16 mouse cellular contexts compared by ENCODE assay signal in the genomic region with DNA sequence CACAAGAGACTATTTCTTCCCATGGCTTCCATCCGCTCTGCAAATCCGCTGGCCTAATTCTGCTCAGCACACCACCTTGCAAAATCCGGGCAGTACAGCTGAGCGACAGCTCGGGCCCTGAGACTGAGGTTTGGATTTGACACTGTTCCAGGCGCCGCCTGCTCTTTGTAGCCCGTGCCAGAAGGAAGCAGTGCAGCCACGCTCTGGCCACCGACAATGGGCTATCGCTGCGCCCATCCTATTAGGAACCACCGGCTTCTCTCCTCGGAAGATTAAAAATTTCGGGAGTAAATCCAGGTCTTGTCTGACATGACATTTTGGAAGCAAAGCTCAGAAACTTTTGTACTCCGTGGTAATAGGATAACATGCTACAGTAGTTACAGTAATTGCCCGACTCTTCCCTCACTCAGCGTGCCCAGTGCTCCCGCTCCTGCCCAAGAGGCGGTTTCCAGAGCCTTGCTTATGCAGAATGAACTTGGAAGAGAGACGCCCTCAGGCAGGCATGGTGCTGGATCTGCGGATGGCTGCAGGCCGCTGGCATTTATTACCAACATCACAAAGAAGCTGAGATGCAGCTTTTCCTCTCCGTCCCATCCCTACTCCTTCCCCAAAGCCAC.
A peak's percentile ranks its signal among the peaks of the same experiment; 100 is the strongest.
DNase-seq lines count a peak whose midpoint lies in the region; ATAC-seq lines count a peak whose summit lies in the region.
"Had no signal": no experiment of that assay in that cellular context is flagged by ENCODE, and none has a peak within 500 bp of the region (broad histone marks: within the 10 kb centered on the region; RNA-seq: fewer than 3 reads in every experiment).

No protein-coding gene starts in this region.

- no peak overlapping the region for H3K9ac ChIP-seq in midbrain, embryonic 14.5 days (replicated peaks; ENCODE audit: low read length)
- no peak overlapping the region for H3K9ac ChIP-seq in midbrain, embryonic 11.5 days (ENCODE audit: low read length)
- H3K9ac ChIP-seq: embryonic facial prominence, embryonic 15.5 days; limb, embryonic 12.5 days had no signal

- no peak overlapping the region for H3K4me3 ChIP-seq in midbrain, embryonic 14.5 days (replicated peaks; ENCODE audit: low read depth, low read length)
- H3K4me3 ChIP-seq in midbrain, embryonic 11.5 days (ENCODE audit: low read depth, low read length): no peak overlapping the region
- H3K4me3 ChIP-seq: embryonic facial prominence, embryonic 15.5 days; gastrocnemius, adult 2 months; limb, embryonic 12.5 days had no signal

- WGBS in midbrain, embryonic 14.5 days: 71% methylated on average over 24 of the region's 24 CpGs
- WGBS in midbrain, embryonic 11.5 days: 83% methylated on average over 24 of the region's 24 CpGs

- no peak overlapping the region for H3K27ac ChIP-seq in midbrain, embryonic 14.5 days (replicated peaks; ENCODE audit: low read depth, low read length)
- H3K27ac ChIP-seq in midbrain, embryonic 11.5 days (ENCODE audit: low read depth, low read length): no peak overlapping the region
- H3K27ac ChIP-seq: embryonic facial prominence, embryonic 15.5 days; gastrocnemius, adult 2 months; limb, embryonic 12.5 days had no signal

- H3K4me1 ChIP-seq in midbrain, embryonic 14.5 days (ENCODE audit: control insufficient read depth, insufficient read depth, low read length): no peaks in the 10 kb centered on the region
- no peaks in the 10 kb centered on the region for H3K4me1 ChIP-seq in midbrain, embryonic 11.5 days (ENCODE audit: control insufficient read depth, insufficient read depth, low read length)
- H3K4me1 ChIP-seq: embryonic facial prominence, embryonic 15.5 days; limb, embryonic 12.5 days had no signal

- DNase-seq in frontal cortex, postnatal 36 days (ENCODE audit: low spot score in 2 of 2): peak; percentile 3 to 27
- DNase-seq in midbrain, embryonic 14.5 days: peak; percentile 64
- no peak for DNase-seq in midbrain, embryonic 11.5 days (ENCODE audit: low spot score, missing footprints)
- peak; percentile 87 to 90 for DNase-seq in cerebellum, postnatal 14 days
- DNase-seq in c-Kit-positive CD71-positive TER-119-positive erythroid progenitor cells, embryonic 14.5 days (ENCODE audit: low spot score): no peak
- no peak for DNase-seq in urinary bladder, postnatal 4 days (ENCODE audit: low spot score in 2 of 2)
- DNase-seq: adrenal gland, postnatal 25 days; gastrocnemius, adult 2 months; kidney, adult 2 months; kidney, postnatal 4 days; thymus, postnatal 14 days had no signal

- H3K9me3 ChIP-seq in midbrain, embryonic 14.5 days (ENCODE audit: control insufficient read depth, low read length): no peaks in the 10 kb centered on the region
- no peaks in the 10 kb centered on the region for H3K9me3 ChIP-seq in midbrain, embryonic 11.5 days (ENCODE audit: control insufficient read depth, low read length)
- H3K9me3 ChIP-seq: embryonic facial prominence, embryonic 15.5 days; limb, embryonic 12.5 days had no signal

- no peaks in the 10 kb centered on the region for H3K36me3 ChIP-seq in midbrain, embryonic 14.5 days (ENCODE audit: control insufficient read depth, insufficient read depth, low read length)
- no peaks in the 10 kb centered on the region for H3K36me3 ChIP-seq in midbrain, embryonic 11.5 days (ENCODE audit: control insufficient read depth, insufficient read depth, low read length)
- H3K36me3 ChIP-seq: embryonic facial prominence, embryonic 15.5 days; G1E; limb, embryonic 12.5 days had no signal

- no peaks in the 10 kb centered on the region for H3K27me3 ChIP-seq in midbrain, embryonic 14.5 days (ENCODE audit: control insufficient read depth, insufficient read depth, low read length)
- no peaks in the 10 kb centered on the region for H3K27me3 ChIP-seq in midbrain, embryonic 11.5 days (ENCODE audit: control insufficient read depth, insufficient read depth, low read length)
- H3K27me3 ChIP-seq: embryonic facial prominence, embryonic 15.5 days; limb, embryonic 12.5 days had no signal

- no peak; the same call in 1 of the 2 replicates for ATAC-seq in frontal cortex, adult (ENCODE audit: low TSS enrichment)
- ATAC-seq in midbrain, embryonic 14.5 days (ENCODE audit: low FRiP score, low TSS enrichment): no peak
- no peak for ATAC-seq in midbrain, embryonic 11.5 days (ENCODE audit: low FRiP score)
- ATAC-seq in cerebellum, adult (ENCODE audit: insufficient number of reproducible peaks, low FRiP score, low TSS enrichment): peak; percentile 78

- H3K4me2 ChIP-seq in midbrain, embryonic 14.5 days (ENCODE audit: low read length): no peak overlapping the region
- H3K4me2 ChIP-seq in midbrain, embryonic 11.5 days: no peak overlapping the region
- H3K4me2 ChIP-seq: embryonic facial prominence, embryonic 15.5 days; limb, embryonic 12.5 days had no signal

Comparison
In these comparisons a context has a peak if more than half of its experiments do, and no peak if none do; other contexts are left out.
1. DNase-seq: peak in frontal cortex, postnatal 36 days (2 of 2), midbrain, embryonic 14.5 days (single experiment) and cerebellum, postnatal 14 days (2 of 2); none in midbrain, embryonic 11.5 days (single experiment), c-Kit-positive CD71-positive TER-119-positive erythroid progenitor cells, embryonic 14.5 days (single experiment) and urinary bladder, postnatal 4 days (0 of 2).